Mouse (Mus musculus) spleen, adult 12 weeks (tissue): ENCODE data around the gene Gm47841.

Experiments used
- DNase-seq: peaks from one replicate; pipeline ENCODE4 v3.0.0; 2022; ENCODE audit warnings: low spot score

The Gm47841 gene

GRCm38 (mm10) chr15:101074067-101074466, 26.9 kb upstream of the Gm47841 start:
- no peak for DNase-seq

GRCm38 (mm10) chr15:101072736-101073135, 25.5 kb upstream of the Gm47841 start:
- DNase-seq = no peak

- DNase-seq = no peak
Measured at GRCm38 (mm10) chr15:101070762-101071161, 23.6 kb upstream of the Gm47841 start.

- no peak for DNase-seq
Measured at GRCm38 (mm10) chr15:101069641-101070190, 22.5 kb upstream of the Gm47841 start.

GRCm38 (mm10) chr15:101068671-101069070, 21.5 kb upstream of the Gm47841 start:
- DNase-seq = no peak

GRCm38 (mm10) chr15:101068029-101068428, 20.8 kb upstream of the Gm47841 start:
- no peak for DNase-seq

- DNase-seq = no peak
Measured at GRCm38 (mm10) chr15:101066920-101067696, 19.9 kb upstream of the Gm47841 start.

GRCm38 (mm10) chr15:101066364-101066847, 19.2 kb upstream of the Gm47841 start:
- DNase-seq = no peak

GRCm38 (mm10) chr15:101065069-101065468, 17.9 kb upstream of the Gm47841 start:
- no peak for DNase-seq

GRCm38 (mm10) chr15:101060280-101060852, 13.2 kb upstream of the Gm47841 start:
- DNase-seq = no peak

- no peak for DNase-seq
Measured at GRCm38 (mm10) chr15:101059570-101060279, 12.5 kb upstream of the Gm47841 start.

GRCm38 (mm10) chr15:101056225-101056624, 9.0 kb upstream of the Gm47841 start:
- no peak for DNase-seq

GRCm38 (mm10) chr15:101054541-101054940, 7.3 kb upstream of the Gm47841 start:
- no peak for DNase-seq

GRCm38 (mm10) chr15:101053832-101054459, 6.7 kb upstream of the Gm47841 start:
- no peak for DNase-seq

GRCm38 (mm10) chr15:101052560-101053501, 5.6 kb upstream of the Gm47841 start:
- no peak for DNase-seq

- no peak for DNase-seq
Measured at GRCm38 (mm10) chr15:101051869-101052268, 4.7 kb upstream of the Gm47841 start.

GRCm38 (mm10) chr15:101048338-101048896, 1.2 kb upstream of the Gm47841 start:
- DNase-seq = no peak

- DNase-seq = no peak
Measured at GRCm38 (mm10) chr15:101046527-101047193, 537 bp downstream of the Gm47841 start.

- DNase-seq = no peak
Measured at GRCm38 (mm10) chr15:101046039-101046526, 1.1 kb downstream of the Gm47841 start.

GRCm38 (mm10) chr15:101044531-101044930, 2.7 kb downstream of the Gm47841 start:
- no peak for DNase-seq
